Mouse (Mus musculus): ENCODE results near the gene Ncoa3. TPM values are rescaled to one million over a fixed set of nuclear protein-coding genes. Genes with fewer than 3 reads are reported as not detected.

Gene Ncoa3
- total and polyA plus RNA-seq, 3 experiments: 20.1 to 32.1 (median 29.1) TPM

- H3K27me3 ChIP-seq (ENCODE audit: control insufficient read depth, insufficient read depth, low read length): no peaks in the 10 kb centered on the region
- peaks cover 1% of the 10 kb centered on the region; the same call in 1 of the 2 replicates for H3K4me1 ChIP-seq (ENCODE audit: control insufficient read depth, insufficient read depth, low read length)
- TF ChIP-seq CTCF (IDR thresholded peaks at IDR 0.05) (no peak), POLR2A (IDR thresholded peaks at IDR 0.05; ENCODE audit: insufficient read depth, low read depth, low read length) (no peak), EP300 (IDR thresholded peaks at IDR 0.05; ENCODE audit: insufficient read depth, low read depth, low read length) (no peak)
- H3K4me3 ChIP-seq: no peak overlapping the region
- H3K79me2 ChIP-seq (replicated peaks; ENCODE audit: control insufficient read depth, insufficient read depth, low read length): no peaks in the 10 kb centered on the region
- H3K9ac ChIP-seq (ENCODE audit: low read depth, low read length): no peak overlapping the region
- H3K27ac ChIP-seq: no peak overlapping the region
- no peaks in the 10 kb centered on the region; the same call in 1 of the 2 replicates for H3K36me3 ChIP-seq (ENCODE audit: control insufficient read depth, insufficient read depth, low read length)
- no peak for DNase-seq
- WGBS: 80% methylated on average over 5 of the region's 5 CpGs
- intact Hi-C loops (cut with DNase I): no loop called here
Measured at GRCm38 (mm10) chr2:166069164-166069563, 76.7 kb downstream of the Ncoa3 start.

DNA sequence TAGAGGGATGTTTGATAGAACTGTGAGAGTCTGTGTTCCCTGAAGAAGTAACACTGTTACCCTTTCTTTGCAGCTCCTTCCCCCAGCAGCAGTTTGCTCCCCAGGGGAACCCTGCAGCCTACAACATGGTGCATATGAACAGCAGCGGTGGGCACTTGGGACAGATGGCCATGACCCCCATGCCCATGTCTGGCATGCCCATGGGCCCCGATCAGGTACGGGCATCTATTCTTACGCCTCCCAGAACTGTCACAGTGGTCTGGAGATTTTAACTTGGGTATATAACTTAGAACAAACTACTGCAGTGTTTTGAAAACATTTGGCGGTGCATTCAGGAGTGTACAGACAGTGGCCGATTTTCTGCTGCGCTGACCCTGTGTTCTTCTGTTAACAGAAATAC, 77.3 kb downstream of the Ncoa3 start:
- Histone ChIP-seq H3K36me3 (ENCODE audit: control insufficient read depth, insufficient read depth, low read length) (no peaks in the 10 kb centered on the region; the same call in 1 of the 2 replicates), H3K27me3 (ENCODE audit: control insufficient read depth, insufficient read depth, low read length) (no peaks in the 10 kb centered on the region), H3K9ac (ENCODE audit: low read depth, low read length) (no peak overlapping the region), H3K79me2 (replicated peaks; ENCODE audit: control insufficient read depth, insufficient read depth, low read length) (no peaks in the 10 kb centered on the region), H3K4me1 (ENCODE audit: control insufficient read depth, insufficient read depth, low read length) (peaks cover 3% of the 10 kb centered on the region), H3K27ac (no peak overlapping the region), H3K4me3 (no peak overlapping the region)
- WGBS: 86% methylated on average over 7 of the region's 7 CpGs
- intact Hi-C loops (cut with DNase I): no loop called here
- TF ChIP-seq CTCF (IDR thresholded peaks at IDR 0.05) (no peak), EP300 (IDR thresholded peaks at IDR 0.05; ENCODE audit: insufficient read depth, low read depth, low read length) (no peak), POLR2A (IDR thresholded peaks at IDR 0.05; ENCODE audit: insufficient read depth, low read depth, low read length) (no peak)
- DNase-seq: no peak

DNA sequence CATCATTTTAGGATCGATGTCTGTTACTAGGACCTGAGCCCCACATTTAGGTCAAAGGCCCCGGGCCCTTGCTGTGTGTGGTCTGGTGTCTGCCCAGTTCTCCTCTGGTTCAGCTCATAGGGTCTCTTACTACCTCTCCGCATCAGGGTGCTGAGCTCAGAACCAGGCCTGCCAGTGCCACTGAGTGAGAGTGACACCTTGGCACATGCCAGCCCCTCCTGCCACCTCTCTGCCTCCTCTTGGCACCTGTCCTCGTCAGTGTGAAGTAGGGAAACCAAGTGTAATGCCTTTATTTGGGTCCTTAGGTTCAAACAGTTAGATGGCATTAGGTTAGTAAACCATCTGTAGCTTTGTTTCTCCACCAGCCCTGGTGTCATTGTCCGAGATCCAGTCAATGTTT, 79.0 kb downstream of the Ncoa3 start:
- Histone ChIP-seq H3K36me3 (ENCODE audit: control insufficient read depth, insufficient read depth, low read length) (no peaks in the 10 kb centered on the region; the same call in 1 of the 2 replicates), H3K27ac (no peak overlapping the region), H3K4me3 (no peak overlapping the region), H3K9ac (ENCODE audit: low read depth, low read length) (no peak overlapping the region), H3K4me1 (ENCODE audit: control insufficient read depth, insufficient read depth, low read length) (peaks cover 3% of the 10 kb centered on the region), H3K27me3 (ENCODE audit: control insufficient read depth, insufficient read depth, low read length) (no peaks in the 10 kb centered on the region), H3K79me2 (replicated peaks; ENCODE audit: control insufficient read depth, insufficient read depth, low read length) (no peaks in the 10 kb centered on the region)
- WGBS: 88% methylated on average over 5 of the region's 5 CpGs
- no peak for TF ChIP-seq POLR2A (IDR thresholded peaks at IDR 0.05; ENCODE audit: insufficient read depth, low read depth, low read length)
- TF ChIP-seq CTCF (IDR thresholded peaks at IDR 0.05): no peak
- TF ChIP-seq EP300 (IDR thresholded peaks at IDR 0.05; ENCODE audit: insufficient read depth, low read depth, low read length): no peak
- DNase-seq: no peak
- intact Hi-C loops (cut with DNase I): no loop called here

DNA sequence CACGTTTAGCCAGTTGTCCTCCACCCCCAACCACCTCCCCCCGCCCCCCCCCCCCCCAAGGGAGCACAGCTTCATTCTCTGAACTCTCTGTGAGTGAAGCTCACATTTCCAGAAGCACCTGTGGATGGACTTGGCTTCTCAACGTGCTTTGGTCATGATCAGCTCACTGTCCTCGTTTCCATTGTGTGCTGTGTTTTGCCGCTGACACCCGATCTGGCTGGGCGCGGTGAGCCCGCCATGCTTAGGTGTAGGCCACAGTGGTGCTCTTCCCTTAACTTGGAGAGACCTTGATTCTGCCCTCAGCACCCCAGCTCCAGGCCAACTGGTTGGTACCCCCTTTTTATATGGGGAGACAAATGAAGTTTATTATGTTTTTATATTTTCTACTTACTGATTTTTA, 79.5 kb downstream of the Ncoa3 start:
- Histone ChIP-seq H3K4me3 (no peak overlapping the region), H3K79me2 (replicated peaks; ENCODE audit: control insufficient read depth, insufficient read depth, low read length) (no peaks in the 10 kb centered on the region), H3K9ac (ENCODE audit: low read depth, low read length) (no peak overlapping the region), H3K27ac (no peak overlapping the region), H3K4me1 (ENCODE audit: control insufficient read depth, insufficient read depth, low read length) (peaks cover 3% of the 10 kb centered on the region), H3K27me3 (ENCODE audit: control insufficient read depth, insufficient read depth, low read length) (no peaks in the 10 kb centered on the region), H3K36me3 (ENCODE audit: control insufficient read depth, insufficient read depth, low read length) (no peaks in the 10 kb centered on the region; the same call in 1 of the 2 replicates)
- no peak for DNase-seq
- intact Hi-C loops (cut with DNase I): no loop called here
- 79% methylated on average over 9 of the region's 9 CpGs for WGBS
- no peak for TF ChIP-seq POLR2A (IDR thresholded peaks at IDR 0.05; ENCODE audit: insufficient read depth, low read depth, low read length)
- TF ChIP-seq CTCF (IDR thresholded peaks at IDR 0.05): no peak
- no peak for TF ChIP-seq EP300 (IDR thresholded peaks at IDR 0.05; ENCODE audit: insufficient read depth, low read depth, low read length)

GRCm38 (mm10) chr2:166073082-166073481, 80.6 kb downstream of the Ncoa3 start:
- peaks cover 3% of the 10 kb centered on the region for H3K4me1 ChIP-seq (ENCODE audit: control insufficient read depth, insufficient read depth, low read length)
- H3K36me3 ChIP-seq (ENCODE audit: control insufficient read depth, insufficient read depth, low read length): no peaks in the 10 kb centered on the region; the same call in 1 of the 2 replicates
- H3K9ac ChIP-seq (ENCODE audit: low read depth, low read length): no peak overlapping the region
- 44% methylated on average over 10 of the region's 10 CpGs for WGBS
- H3K4me3 ChIP-seq: no peak overlapping the region
- peak in 1 of 2 experiments; percentile 35 for DNase-seq
- no peaks in the 10 kb centered on the region for H3K79me2 ChIP-seq (replicated peaks; ENCODE audit: control insufficient read depth, insufficient read depth, low read length)
- peak; percentile 86 for TF ChIP-seq EP300 (IDR thresholded peaks at IDR 0.05; ENCODE audit: insufficient read depth, low read depth, low read length)
- no peak for TF ChIP-seq CTCF (IDR thresholded peaks at IDR 0.05)
- peak; percentile 17; the same call in 1 of the 2 replicates for TF ChIP-seq POLR2A (IDR thresholded peaks at IDR 0.05; ENCODE audit: insufficient read depth, low read depth, low read length)
- H3K27ac ChIP-seq: no peak overlapping the region
- no peaks in the 10 kb centered on the region for H3K27me3 ChIP-seq (ENCODE audit: control insufficient read depth, insufficient read depth, low read length)
- intact Hi-C loops (cut with DNase I): no loop called here

DNA sequence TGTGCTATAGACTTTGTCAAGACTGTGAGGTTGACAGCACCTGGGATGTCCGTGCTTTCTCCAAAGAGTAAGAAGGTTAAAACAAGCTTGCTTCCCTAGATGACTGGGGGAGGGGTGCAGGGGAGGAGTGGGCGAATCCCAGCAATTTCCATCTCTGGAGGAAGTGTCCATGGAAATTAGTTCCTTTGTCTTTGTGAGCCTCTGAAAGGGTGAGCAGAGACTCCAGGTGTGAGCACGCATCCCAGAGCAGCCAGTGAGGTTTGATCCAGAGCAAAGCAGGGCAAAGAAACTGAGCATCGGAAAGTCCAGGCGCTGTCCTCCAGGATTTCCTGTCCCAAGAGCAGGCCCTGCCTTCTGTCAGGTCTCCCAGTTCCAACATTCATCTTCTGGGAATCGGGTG, 81.9 kb downstream of the Ncoa3 start:
- H3K4me1 ChIP-seq (ENCODE audit: control insufficient read depth, insufficient read depth, low read length): peaks cover 3% of the 10 kb centered on the region

More for the DNA sequence above, 81.9 kb downstream of the Ncoa3 start:
- Histone ChIP-seq H3K27ac (no peak overlapping the region), H3K4me3 (no peak overlapping the region), H3K9ac (ENCODE audit: low read depth, low read length) (no peak overlapping the region), H3K36me3 (ENCODE audit: control insufficient read depth, insufficient read depth, low read length) (no peaks in the 10 kb centered on the region; the same call in 1 of the 2 replicates), H3K79me2 (replicated peaks; ENCODE audit: control insufficient read depth, insufficient read depth, low read length) (no peaks in the 10 kb centered on the region), H3K27me3 (ENCODE audit: control insufficient read depth, insufficient read depth, low read length) (no peaks in the 10 kb centered on the region)
- WGBS: 53% methylated on average over 6 of the region's 6 CpGs
- DNase-seq: no peak
- intact Hi-C loops (cut with DNase I): no loop called here
- TF ChIP-seq EP300 (IDR thresholded peaks at IDR 0.05; ENCODE audit: insufficient read depth, low read depth, low read length) (no peak), POLR2A (IDR thresholded peaks at IDR 0.05; ENCODE audit: insufficient read depth, low read depth, low read length) (no peak), CTCF (IDR thresholded peaks at IDR 0.05) (no peak)

Data from heart, adult 2 months (tissue).